Mouse (Mus musculus) hindbrain, postnatal 0 days (tissue): ENCODE measurements around the gene Ets1. TPM values are rescaled to one million over a fixed set of nuclear protein-coding genes. Genes with fewer than 3 reads are reported as not detected.

ENCODE experiments used
- ATAC-seq: fragments of 200-750 bp; cut with Nextera tagmentation; 2 replicates; pipeline ENCODE4 v1.8.0; 2017; ENCODE audit warnings: mild to moderate bottlenecking, moderate TSS enrichment, moderate library complexity
- DNase-seq: peaks from one replicate; pipeline ENCODE4 v3.0.0-alpha.2; 2015; ENCODE audit warnings: low spot score
- H3K27ac ChIP-seq: fragments of 300-500 bp; sonication (generic); 2 replicates; pipeline ENCODE4 v1.5.1; 2014; ENCODE audit warnings: mild to moderate bottlenecking
- H3K27me3 ChIP-seq: fragments of 300-500 bp; sonication (generic); 2 replicates; pipeline ENCODE4 v1.6.1; 2014; ENCODE audit warnings: low read length, mixed read lengths; ENCODE audit not compliant: insufficient read depth
- H3K36me3 ChIP-seq: fragments of 300-500 bp; sonication (generic); 2 replicates; pipeline ENCODE4 v1.6.1; 2014; ENCODE audit warnings: low read length, mixed read lengths; ENCODE audit not compliant: insufficient read depth
- H3K4me1 ChIP-seq: fragments of 300-500 bp; sonication (generic); 2 replicates; pipeline ENCODE4 v1.6.1; 2014; ENCODE audit warnings: antibody characterized with exemption, low read length, mixed read lengths; ENCODE audit not compliant: insufficient read depth
- H3K4me2 ChIP-seq: fragments of 300-500 bp; sonication (generic); 2 replicates; pipeline ENCODE4 v1.6.1; 2014; ENCODE audit warnings: low read depth, mild to moderate bottlenecking, low read length, moderate library complexity, mixed read lengths
- H3K4me3 ChIP-seq: fragments of 300-500 bp; sonication (generic); 2 replicates; pipeline ENCODE4 v1.5.1; 2014; ENCODE audit warnings: low read length
- H3K9ac ChIP-seq: fragments of 300-500 bp; sonication (generic); replicated peaks from 2 replicates; pipeline ENCODE4 v1.6.1; 2014; ENCODE audit warnings: mild to moderate bottlenecking, low read length, moderate library complexity, mixed read lengths
- H3K9me3 ChIP-seq: fragments of 300-500 bp; sonication (generic); 2 replicates; pipeline ENCODE4 v1.6.1; 2016; ENCODE audit warnings: low read length, mixed read lengths
- CTCF ChIP-seq: IDR thresholded peaks from 2 replicates; pipeline ENCODE4 v1.5.1; 2016; ENCODE audit warnings: antibody characterized with exemption, control low read depth, low read depth
- WGBS: fragments of 180-500 bp; shearing (Covaris S2); extraction: QIAGEN DNeasy Blood & Tissue Kit; methylation state at CpG from one replicate; pipeline ENCODE4 v1.1.7; 2014; 5-methylcytosine and 5-hydroxymethylcytosine counted together
- polyA plus RNA-seq: library from polyadenylated mRNA; unstranded; fragments of >200 nt; fragmentation: Nextera tagmentation; extraction: Ambion mirVana; gene quantifications from 2 replicates; pipeline ENCODE4 v1.2.1, GENCODE M21; 2015
- total RNA-seq: library from RNA; depleted of rRNA; stranded (reverse); fragments of >200 nt; gene quantifications from 2 replicates; pipeline ENCODE4 v1.2.3, GENCODE M21; 2014

Ets1 gene
- total and polyA plus RNA-seq, 2 experiments from 2014 or later: 9.9 to 14.0 TPM

DNA sequence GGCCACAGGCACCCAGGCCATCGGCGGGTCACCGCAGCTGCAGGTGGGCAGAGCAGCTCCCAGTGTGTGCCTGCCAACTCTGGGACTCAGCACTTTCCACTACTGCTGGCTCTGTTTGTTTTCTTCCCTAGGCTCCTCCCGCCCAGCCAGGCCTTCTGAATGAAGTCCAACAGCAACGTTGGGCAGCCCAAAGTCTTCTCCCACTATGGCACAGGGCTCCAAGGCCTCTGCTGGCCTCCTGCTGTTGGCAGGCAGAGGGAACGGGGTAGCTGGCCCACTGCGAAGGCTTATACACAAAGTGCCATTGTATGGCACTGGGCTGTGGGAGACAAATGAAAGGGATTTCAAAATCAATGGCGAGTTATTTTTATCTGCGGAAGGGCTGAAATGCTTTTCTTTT lies 128.4 kb downstream of the Ets1 start:
- H3K27ac ChIP-seq: no peak overlapping the region
- no peaks in the 10 kb centered on the region for H3K9me3 ChIP-seq
- DNase-seq (peak; percentile 38), ATAC-seq (peak; percentile 29; the same call in 1 of the 2 replicates)
- H3K4me1 ChIP-seq: no peaks in the 10 kb centered on the region
- H3K4me2 ChIP-seq: no peak overlapping the region
- no peaks in the 10 kb centered on the region for H3K36me3 ChIP-seq
- WGBS: 51% methylated on average over 9 of the region's 9 CpGs
- H3K9ac ChIP-seq: no peak overlapping the region
- no peak for TF ChIP-seq CTCF
- H3K4me3 ChIP-seq: no peak overlapping the region
- no peaks in the 10 kb centered on the region for H3K27me3 ChIP-seq

DNA sequence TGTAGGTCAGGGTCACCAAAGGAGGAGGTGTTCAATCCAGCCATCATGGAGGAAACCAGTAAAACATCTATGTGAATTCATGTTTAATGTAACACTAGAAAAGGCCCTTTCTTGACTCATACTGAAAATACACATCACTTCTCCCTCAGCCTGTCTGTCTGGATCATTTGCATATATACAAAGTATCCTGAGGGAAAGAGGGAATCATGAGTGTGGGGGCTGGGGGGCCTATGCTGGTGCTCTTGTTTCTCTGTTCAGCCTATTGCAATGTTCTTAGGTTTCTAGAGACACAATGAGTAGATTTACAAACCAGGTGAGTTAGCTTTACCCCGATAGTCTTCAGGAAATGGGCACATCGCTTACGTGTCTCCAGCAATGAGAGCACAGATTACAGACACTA lies 129.1 kb downstream of the Ets1 start:
- Histone ChIP-seq H3K9ac (no peak overlapping the region), H3K27me3 (no peaks in the 10 kb centered on the region), H3K4me2 (no peak overlapping the region), H3K36me3 (no peaks in the 10 kb centered on the region), H3K4me1 (no peaks in the 10 kb centered on the region), H3K27ac (no peak overlapping the region), H3K4me3 (no peak overlapping the region), H3K9me3 (no peaks in the 10 kb centered on the region)
- DNase-seq (no peak), ATAC-seq (no peak)
- WGBS: 95% methylated on average over 3 of the region's 3 CpGs
- TF ChIP-seq CTCF: no peak

DNA sequence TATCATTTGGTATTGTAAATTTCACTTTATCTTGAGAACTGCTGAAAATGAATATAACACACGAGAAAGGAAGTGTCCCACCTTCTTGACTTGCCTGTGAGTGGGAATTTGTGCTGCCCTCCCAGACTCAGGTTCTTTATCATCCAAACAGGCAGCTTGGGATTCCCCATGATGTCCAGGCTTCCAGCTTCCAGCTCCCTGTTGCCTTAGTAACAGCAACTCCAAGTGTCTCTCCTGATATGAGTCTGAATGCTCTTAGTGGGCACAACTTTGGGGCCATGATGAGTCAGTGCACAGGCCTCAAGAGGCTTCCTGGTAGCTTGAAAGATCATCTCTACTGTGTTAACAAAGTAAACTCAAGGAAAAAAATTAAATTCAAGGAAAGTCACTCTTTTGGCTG lies 142.8 kb downstream of the Ets1 start:
- TF ChIP-seq CTCF: no peak
- no peak overlapping the region for H3K27ac ChIP-seq
- ATAC-seq (no peak), DNase-seq (no peak)
- no peaks in the 10 kb centered on the region for H3K4me1 ChIP-seq
- H3K9me3 ChIP-seq: no peaks in the 10 kb centered on the region
- no peak overlapping the region for H3K9ac ChIP-seq
- no peak overlapping the region for H3K4me3 ChIP-seq
- H3K27me3 ChIP-seq: no peaks in the 10 kb centered on the region
- no peak overlapping the region for H3K4me2 ChIP-seq
- whole genome bisulfite sequencing: 71% methylated on average over 1 of the region's 1 CpGs
- no peaks in the 10 kb centered on the region for H3K36me3 ChIP-seq

DNA sequence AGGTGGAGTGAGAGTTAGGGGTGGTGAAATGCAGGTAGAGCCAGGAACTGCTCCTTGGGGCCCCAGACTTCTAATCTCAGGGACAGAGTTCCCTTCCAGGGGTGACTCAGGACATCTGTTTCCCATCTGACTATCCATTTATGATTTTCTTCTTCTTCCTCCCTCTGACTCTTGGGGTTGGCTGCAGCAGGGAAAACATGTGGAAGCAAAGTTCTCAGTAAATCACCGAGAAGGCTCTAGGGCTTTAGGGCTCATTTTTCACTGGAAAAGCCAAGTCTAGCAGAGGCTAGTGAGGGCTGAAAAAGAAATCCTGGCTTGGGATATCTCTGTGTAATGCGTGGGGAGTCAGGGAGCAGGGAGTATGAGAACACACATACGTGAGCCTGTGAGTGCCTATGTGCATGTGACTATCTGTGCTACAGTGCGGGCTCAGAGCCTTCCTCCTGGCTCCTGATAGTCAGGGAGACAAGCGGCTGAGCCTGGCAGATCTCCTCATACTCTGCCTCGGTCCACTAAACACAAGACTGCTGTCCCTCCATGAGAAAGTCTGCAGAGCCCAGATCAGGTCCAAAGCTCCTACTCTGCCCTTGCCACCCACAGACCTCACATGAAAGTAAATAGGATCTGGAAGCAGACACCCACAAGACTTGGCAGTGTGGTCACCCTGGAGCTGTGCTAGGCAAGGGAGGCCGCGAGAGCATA lies 146.5 kb downstream of the Ets1 start:
- no peaks in the 10 kb centered on the region for H3K9me3 ChIP-seq
- H3K27me3 ChIP-seq: no peaks in the 10 kb centered on the region
- DNase-seq: no peak
- no peak for ATAC-seq
- no peak for TF ChIP-seq CTCF
- H3K27ac ChIP-seq: no peak overlapping the region
- H3K4me1 ChIP-seq: no peaks in the 10 kb centered on the region; the same call in 1 of the 2 replicates
- no peaks in the 10 kb centered on the region for H3K36me3 ChIP-seq
- H3K4me2 ChIP-seq: no peak overlapping the region
- H3K4me3 ChIP-seq: no peak overlapping the region
- 80% methylated on average over 8 of the region's 8 CpGs for WGBS
- H3K9ac ChIP-seq: no peak overlapping the region

DNA sequence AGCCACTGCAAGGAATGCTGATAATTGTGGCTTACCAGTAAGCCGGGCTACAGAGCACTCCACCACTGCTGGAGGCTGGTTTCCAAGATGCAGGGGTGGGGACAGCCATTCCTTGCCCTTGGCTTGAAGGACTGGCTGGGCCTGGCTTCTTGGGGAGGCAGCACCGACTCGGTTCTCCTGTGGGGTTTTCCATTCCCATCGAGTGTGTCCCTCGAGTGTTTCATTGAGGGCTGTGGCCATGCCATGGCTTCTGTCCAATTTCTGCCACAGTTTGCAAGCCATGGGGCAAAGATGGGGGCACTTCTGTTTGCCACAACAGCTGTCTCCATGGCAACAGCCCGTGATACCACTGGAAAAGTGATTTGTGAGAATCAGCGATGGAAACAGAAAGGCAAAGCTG lies 151.1 kb downstream of the Ets1 start:
- no peak for TF ChIP-seq CTCF
- 57% methylated on average over 7 of the region's 7 CpGs for WGBS

DNA sequence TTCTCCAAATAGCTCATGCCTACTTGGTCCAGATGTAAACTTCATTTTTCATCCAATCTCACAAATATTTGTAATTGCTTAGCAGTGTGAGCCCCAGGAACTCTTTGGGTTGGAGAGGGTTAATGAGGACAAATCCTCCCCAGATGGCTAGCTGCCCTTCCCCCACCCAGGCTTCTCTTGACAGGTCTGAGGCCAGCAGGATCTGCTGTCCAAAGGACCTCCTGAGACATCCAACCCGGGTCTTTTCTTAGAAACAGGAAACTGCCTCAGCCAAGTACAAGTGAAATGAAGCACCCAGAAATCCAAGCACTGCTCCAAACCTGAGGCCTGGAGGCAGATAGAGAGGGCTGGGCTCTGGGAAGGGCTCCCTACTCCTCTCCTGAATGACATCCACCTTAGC lies 151.6 kb downstream of the Ets1 start:
- no peak for DNase-seq
- TF ChIP-seq CTCF: no peak

More for the DNA sequence above, 151.1 kb downstream of the Ets1 start:
- H3K9me3 ChIP-seq: no peaks in the 10 kb centered on the region
- H3K27ac ChIP-seq: no peak overlapping the region
- no peak overlapping the region for H3K4me2 ChIP-seq
- H3K9ac ChIP-seq: no peak overlapping the region
- H3K4me1 ChIP-seq: no peaks in the 10 kb centered on the region; the same call in 1 of the 2 replicates
- DNase-seq (no peak), ATAC-seq (no peak)
- H3K27me3 ChIP-seq: no peaks in the 10 kb centered on the region
- no peaks in the 10 kb centered on the region for H3K36me3 ChIP-seq
- H3K4me3 ChIP-seq: no peak overlapping the region

DNA sequence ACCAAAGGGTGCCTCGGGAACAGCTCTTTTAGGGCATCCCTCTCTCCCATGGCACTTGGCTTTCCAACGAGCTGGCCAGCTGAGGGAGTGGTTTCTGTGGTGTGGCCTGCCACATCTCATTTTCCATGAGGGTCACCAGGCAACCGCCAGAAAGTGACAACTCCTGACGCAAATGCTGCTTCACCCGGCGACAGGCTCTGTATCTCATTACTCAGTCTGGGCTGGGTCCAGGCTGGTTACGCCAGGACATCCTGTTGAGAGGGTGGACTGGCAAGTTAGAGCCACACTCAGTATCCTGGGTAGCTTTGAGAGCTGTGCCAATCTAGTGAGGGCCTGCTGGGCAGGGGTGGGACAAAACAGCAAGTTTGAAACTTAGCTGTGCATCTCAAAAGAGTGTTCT lies 153.3 kb downstream of the Ets1 start:
- Histone ChIP-seq H3K4me1 (no peaks in the 10 kb centered on the region; the same call in 1 of the 2 replicates), H3K9me3 (no peaks in the 10 kb centered on the region), H3K27me3 (no peaks in the 10 kb centered on the region), H3K4me3 (no peak overlapping the region), H3K36me3 (no peaks in the 10 kb centered on the region), H3K9ac (no peak overlapping the region), H3K4me2 (no peak overlapping the region), H3K27ac (no peak overlapping the region)
- DNase-seq (peak; percentile 41), ATAC-seq (peak; percentile 70; the same call in 1 of the 2 replicates)
- no peak for TF ChIP-seq CTCF
- WGBS: 30% methylated on average over 7 of the region's 7 CpGs

More for the DNA sequence above, 151.6 kb downstream of the Ets1 start:
- 11% methylated on average over 1 of the region's 1 CpGs for WGBS
- Histone ChIP-seq H3K9me3 (no peaks in the 10 kb centered on the region), H3K4me2 (no peak overlapping the region), H3K27me3 (no peaks in the 10 kb centered on the region), H3K9ac (no peak overlapping the region), H3K36me3 (no peaks in the 10 kb centered on the region), H3K27ac (no peak overlapping the region), H3K4me3 (no peak overlapping the region), H3K4me1 (no peaks in the 10 kb centered on the region; the same call in 1 of the 2 replicates)
- no peak for ATAC-seq
